Mouse (Mus musculus) forebrain, embryonic 15.5 days (tissue): ENCODE results near the gene Rfx5. TPM values are rescaled to one million over a fixed set of nuclear protein-coding genes. Genes with fewer than 3 reads are reported as not detected.

Source experiments
- ATAC-seq: fragments of 200-750 bp; cut with Nextera tagmentation; replicated peaks from 2 replicates; pipeline ENCODE4 v1.8.0; 2017; ENCODE audit warnings: mild to moderate bottlenecking, moderate TSS enrichment, moderate library complexity
- H3K27ac ChIP-seq: fragments of 300-500 bp; sonication (generic); replicated peaks from 2 replicates; pipeline ENCODE4 v1.5.1; 2015; ENCODE audit warnings: mild to moderate bottlenecking, inconsistent platforms
- H3K27me3 ChIP-seq: fragments of 300-500 bp; sonication (generic); 2 replicates; pipeline ENCODE4 v1.6.1; 2015; ENCODE audit warnings: inconsistent platforms
- H3K36me3 ChIP-seq: fragments of 300-500 bp; sonication (generic); 2 replicates; pipeline ENCODE4 v1.6.1; 2015; ENCODE audit warnings: mild to moderate bottlenecking, inconsistent platforms
- H3K4me1 ChIP-seq: fragments of 300-500 bp; sonication (generic); 2 replicates; pipeline ENCODE4 v1.6.1; 2015; ENCODE audit warnings: inconsistent platforms
- H3K4me2 ChIP-seq: fragments of 300-500 bp; sonication (generic); replicated peaks from 2 replicates; pipeline ENCODE4 v1.6.1; 2015; ENCODE audit warnings: mild to moderate bottlenecking, inconsistent platforms
- H3K4me3 ChIP-seq: fragments of 300-500 bp; sonication (generic); 2 replicates; pipeline ENCODE4 v1.5.1; 2015; ENCODE audit warnings: mild to moderate bottlenecking, inconsistent platforms
- H3K9ac ChIP-seq: fragments of 300-500 bp; sonication (generic); replicated peaks from 2 replicates; pipeline ENCODE4 v1.6.1; 2015; ENCODE audit warnings: mild to moderate bottlenecking, inconsistent platforms
- H3K9me3 ChIP-seq: fragments of 300-500 bp; sonication (generic); 2 replicates; pipeline ENCODE4 v1.6.1; 2016; ENCODE audit warnings: inconsistent platforms
- WGBS: fragments of 180-500 bp; shearing (Covaris S2); methylation state at CpG from one replicate; pipeline ENCODE4 v1.1.7; 2015; ENCODE audit warnings: mixed read lengths; 5-methylcytosine and 5-hydroxymethylcytosine counted together
- polyA plus RNA-seq: library from polyadenylated mRNA; unstranded; fragments of >200 nt; fragmentation: Nextera tagmentation; extraction: Ambion mirVana; gene quantifications from 2 replicates; pipeline ENCODE4 v1.2.1, GENCODE M21; 2015

The Rfx5 gene
- polyA plus RNA-seq, 1 experiment from 2014 or later = 5.4 TPM

GRCm38 (mm10) chr3:94974026-94974527, 20.2 kb downstream of the Rfx5 start:
- peak overlapping the region; percentile 92; the same call in 1 of the 2 replicates for H3K27ac ChIP-seq
- WGBS = 17% methylated on average over 9 of the region's 9 CpGs
- H3K36me3 ChIP-seq = peaks cover 5% of the 10 kb centered on the region; the same call in 1 of the 2 replicates
- peak overlapping the region; percentile 46 for H3K9ac ChIP-seq
- peak; percentile 57 for ATAC-seq
- peak overlapping the region; percentile 96 for H3K4me3 ChIP-seq
- no peaks in the 10 kb centered on the region for H3K9me3 ChIP-seq
- H3K27me3 ChIP-seq = no peaks in the 10 kb centered on the region
- H3K4me2 ChIP-seq = peak overlapping the region; percentile 54
- H3K4me1 ChIP-seq = peaks cover 18% of the 10 kb centered on the region

GRCm38 (mm10) chr3:94974528-94975422, 20.9 kb downstream of the Rfx5 start, which contains the start of gene Pi4kb:
Gene Pi4kb (plus strand): TSS chr3:94974731.
- peak; percentile 96 for ATAC-seq
- peak within 1 kb of the TSS; percentile 96 for H3K4me3 ChIP-seq
- H3K27ac ChIP-seq = peak within 1 kb of the TSS; percentile 92
- H3K27me3 ChIP-seq = no peaks in the 10 kb centered on the region
- H3K9me3 ChIP-seq = no peaks in the 10 kb centered on the region
- H3K36me3 ChIP-seq = peaks cover 9% of the 10 kb centered on the region; the same call in 1 of the 2 replicates
- peak within 1 kb of the TSS; percentile 96 for H3K9ac ChIP-seq
- peaks cover 18% of the 10 kb centered on the region for H3K4me1 ChIP-seq
- under 1% methylated on average over 57 of the region's 57 CpGs for WGBS
- H3K4me2 ChIP-seq = peak within 1 kb of the TSS; percentile 54

DNA sequence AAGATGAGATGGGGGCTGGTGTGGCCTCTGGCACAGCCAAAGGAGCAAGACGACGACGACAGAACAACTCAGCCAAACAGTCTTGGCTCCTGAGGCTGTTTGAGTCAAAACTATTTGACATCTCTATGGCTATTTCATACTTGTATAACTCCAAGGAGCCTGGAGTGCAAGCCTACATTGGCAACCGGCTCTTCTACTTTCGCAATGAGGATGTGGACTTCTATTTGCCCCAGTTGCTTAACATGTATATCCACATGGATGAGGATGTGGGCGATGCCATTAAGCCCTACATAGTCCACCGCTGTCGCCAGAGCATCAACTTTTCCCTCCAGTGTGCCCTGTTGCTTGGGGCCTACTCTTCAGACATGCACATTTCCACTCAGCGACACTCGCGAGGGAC, 30.4 kb downstream of the Rfx5 start:
- Histone ChIP-seq H3K27me3 (no peaks in the 10 kb centered on the region), H3K4me2 (no peak overlapping the region), H3K4me1 (0 out of 2 replicates have a peak, but pooled peaks cover 2% of the 10 kb centered on the region), H3K9me3 (no peaks in the 10 kb centered on the region), H3K9ac (no peak overlapping the region), H3K36me3 (peaks cover 27% of the 10 kb centered on the region), H3K4me3 (no peak overlapping the region), H3K27ac (no peak overlapping the region)
- ATAC-seq = no peak
- 93% methylated on average over 11 of the region's 11 CpGs for WGBS

DNA sequence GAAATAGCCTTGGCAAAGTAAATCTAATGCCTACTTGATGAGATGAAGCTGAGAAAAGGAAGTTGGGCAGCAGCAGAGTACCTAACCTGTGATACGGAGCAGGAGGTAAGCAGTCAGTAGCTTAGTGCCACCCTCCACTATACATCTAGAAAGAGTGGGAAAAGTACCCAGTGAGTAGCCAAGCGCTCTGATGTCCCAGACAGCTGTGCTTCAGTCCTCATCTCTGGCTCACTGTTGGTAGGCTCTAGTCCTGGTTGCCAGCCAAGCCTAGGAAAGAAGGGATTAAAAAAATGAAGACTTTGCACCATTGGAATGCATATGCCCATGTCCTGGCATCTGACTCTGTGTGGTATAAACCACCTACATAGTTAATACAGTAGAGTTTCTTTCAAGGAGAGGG, 31.6 kb downstream of the Rfx5 start:
- no peak for ATAC-seq
- 95% methylated on average over 2 of the region's 2 CpGs for WGBS
- H3K9me3 ChIP-seq = no peaks in the 10 kb centered on the region
- H3K27ac ChIP-seq = no peak overlapping the region
- H3K27me3 ChIP-seq = no peaks in the 10 kb centered on the region
- H3K36me3 ChIP-seq = peaks cover 30% of the 10 kb centered on the region
- no peak overlapping the region for H3K4me2 ChIP-seq
- H3K4me3 ChIP-seq = no peak overlapping the region
- 0 out of 2 replicates have a peak, but pooled peaks cover 4% of the 10 kb centered on the region for H3K4me1 ChIP-seq
- H3K9ac ChIP-seq = no peak overlapping the region

DNA sequence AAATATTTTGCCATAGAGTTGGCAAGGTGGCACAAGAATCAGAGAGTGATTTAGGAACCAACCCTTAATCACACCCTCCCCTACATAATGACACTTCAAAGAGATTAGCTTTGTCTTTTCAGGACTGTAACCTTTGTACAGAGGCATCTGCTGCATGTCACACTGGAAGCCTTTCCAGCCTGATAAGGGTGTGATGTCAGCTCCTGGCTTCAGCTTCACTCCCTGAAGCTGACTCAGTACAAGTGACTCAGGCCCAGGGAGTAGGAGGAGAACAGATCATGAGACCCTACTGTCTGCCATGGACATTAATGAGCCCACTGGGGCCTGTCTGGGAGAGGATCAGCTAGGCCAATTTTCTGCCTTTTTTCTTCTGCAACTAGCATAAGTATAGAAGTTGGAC, 33.7 kb downstream of the Rfx5 start:
- no peak overlapping the region for H3K4me2 ChIP-seq
- H3K9ac ChIP-seq = no peak overlapping the region
- H3K27me3 ChIP-seq = no peaks in the 10 kb centered on the region
- no peak for ATAC-seq
- no peak overlapping the region for H3K4me3 ChIP-seq
- H3K27ac ChIP-seq = no peak overlapping the region
- H3K4me1 ChIP-seq = 0 out of 2 replicates have a peak, but pooled peaks cover 4% of the 10 kb centered on the region
- no peaks in the 10 kb centered on the region for H3K9me3 ChIP-seq
- peaks cover 26% of the 10 kb centered on the region for H3K36me3 ChIP-seq

GRCm38 (mm10) chr3:94989159-94989761, 35.4 kb downstream of the Rfx5 start:
- Histone ChIP-seq H3K27me3 (no peaks in the 10 kb centered on the region), H3K4me3 (no peak overlapping the region), H3K4me1 (0 out of 2 replicates have a peak, but pooled peaks cover 4% of the 10 kb centered on the region), H3K36me3 (peaks cover 34% of the 10 kb centered on the region), H3K9ac (no peak overlapping the region), H3K27ac (no peak overlapping the region), H3K9me3 (no peaks in the 10 kb centered on the region), H3K4me2 (no peak overlapping the region)
- no peak for ATAC-seq
- 47% methylated on average over 9 of the region's 9 CpGs for WGBS

- Histone ChIP-seq H3K4me3 (no peak overlapping the region), H3K9me3 (no peaks in the 10 kb centered on the region), H3K9ac (no peak overlapping the region), H3K27me3 (no peaks in the 10 kb centered on the region), H3K4me1 (no peaks in the 10 kb centered on the region), H3K36me3 (peaks cover 86% of the 10 kb centered on the region), H3K4me2 (no peak overlapping the region), H3K27ac (no peak overlapping the region)
- ATAC-seq = no peak
- WGBS = 38% methylated on average over 2 of the region's 2 CpGs
Measured at GRCm38 (mm10) chr3:94996946-94997345, 43.1 kb downstream of the Rfx5 start.

DNA sequence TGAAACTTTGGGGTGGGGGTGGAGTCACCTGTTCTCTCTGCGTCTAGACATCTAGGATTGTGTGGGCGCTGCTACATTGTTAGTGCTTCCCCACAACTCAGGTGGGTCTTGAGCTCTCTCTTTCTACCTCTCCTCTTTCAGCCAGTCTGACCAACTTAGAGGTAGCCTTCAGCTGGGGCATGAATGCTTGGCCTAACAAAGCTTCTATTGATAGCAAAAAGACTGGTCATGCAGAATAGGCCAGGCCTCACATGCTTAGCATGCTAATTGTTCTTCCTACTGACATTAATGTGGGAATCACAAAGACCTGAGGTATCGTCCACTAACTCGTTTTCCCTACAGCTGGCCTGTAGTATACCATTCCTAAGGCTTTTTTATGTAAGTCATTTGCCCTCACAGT, 48.7 kb downstream of the Rfx5 start:
- WGBS = 29% methylated on average over 4 of the region's 4 CpGs
- H3K4me3 ChIP-seq = no peak overlapping the region
- no peak overlapping the region for H3K4me2 ChIP-seq
- no peaks in the 10 kb centered on the region for H3K27me3 ChIP-seq
- H3K4me1 ChIP-seq = no peaks in the 10 kb centered on the region
- H3K9me3 ChIP-seq = no peaks in the 10 kb centered on the region
- H3K36me3 ChIP-seq = peaks cover 90% of the 10 kb centered on the region
- no peak overlapping the region for H3K9ac ChIP-seq
- H3K27ac ChIP-seq = no peak overlapping the region
- ATAC-seq = peak; percentile 38

GRCm38 (mm10) chr3:95003273-95003672, 49.4 kb downstream of the Rfx5 start:
- Histone ChIP-seq H3K36me3 (peaks cover 90% of the 10 kb centered on the region), H3K4me2 (no peak overlapping the region), H3K4me3 (no peak overlapping the region), H3K9ac (no peak overlapping the region), H3K4me1 (no peaks in the 10 kb centered on the region), H3K9me3 (no peaks in the 10 kb centered on the region), H3K27me3 (no peaks in the 10 kb centered on the region), H3K27ac (no peak overlapping the region)
- ATAC-seq = no peak

DNA sequence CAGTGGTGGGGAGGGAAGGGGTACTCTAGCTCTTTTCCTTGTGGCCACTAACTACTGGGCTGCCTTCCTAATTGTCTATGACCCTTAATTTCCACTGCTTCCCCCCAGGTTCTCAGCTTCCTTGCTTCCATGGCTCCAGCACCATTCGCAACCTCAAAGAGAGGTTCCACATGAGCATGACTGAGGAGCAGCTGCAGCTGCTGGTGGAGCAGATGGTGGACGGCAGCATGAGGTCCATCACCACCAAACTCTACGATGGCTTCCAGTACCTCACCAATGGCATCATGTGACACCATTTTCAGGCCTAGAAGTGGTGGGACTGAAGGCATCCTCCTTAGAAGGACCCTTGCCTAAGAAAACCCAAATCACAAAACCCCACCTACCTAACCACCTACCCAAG, 51.8 kb downstream of the Rfx5 start:
- H3K9ac ChIP-seq = no peak overlapping the region

GRCm38 (mm10) chr3:95007706-95008105, 53.8 kb downstream of the Rfx5 start:
- Histone ChIP-seq H3K27me3 (no peaks in the 10 kb centered on the region), H3K27ac (peak overlapping the region; percentile 54; the same call in 1 of the 2 replicates), H3K4me3 (no peak overlapping the region), H3K4me1 (no peaks in the 10 kb centered on the region), H3K36me3 (peaks cover 90% of the 10 kb centered on the region), H3K4me2 (no peak overlapping the region), H3K9me3 (no peaks in the 10 kb centered on the region), H3K9ac (no peak overlapping the region)
- WGBS = 90% methylated on average over 9 of the region's 9 CpGs
- ATAC-seq = no peak

More for the DNA sequence above, 51.8 kb downstream of the Rfx5 start:
- Histone ChIP-seq H3K27me3 (no peaks in the 10 kb centered on the region), H3K27ac (no peak overlapping the region), H3K4me3 (no peak overlapping the region), H3K4me2 (no peak overlapping the region), H3K4me1 (no peaks in the 10 kb centered on the region), H3K36me3 (peaks cover 92% of the 10 kb centered on the region), H3K9me3 (no peaks in the 10 kb centered on the region)
- ATAC-seq = no peak
- 98% methylated on average over 3 of the region's 3 CpGs for WGBS

DNA sequence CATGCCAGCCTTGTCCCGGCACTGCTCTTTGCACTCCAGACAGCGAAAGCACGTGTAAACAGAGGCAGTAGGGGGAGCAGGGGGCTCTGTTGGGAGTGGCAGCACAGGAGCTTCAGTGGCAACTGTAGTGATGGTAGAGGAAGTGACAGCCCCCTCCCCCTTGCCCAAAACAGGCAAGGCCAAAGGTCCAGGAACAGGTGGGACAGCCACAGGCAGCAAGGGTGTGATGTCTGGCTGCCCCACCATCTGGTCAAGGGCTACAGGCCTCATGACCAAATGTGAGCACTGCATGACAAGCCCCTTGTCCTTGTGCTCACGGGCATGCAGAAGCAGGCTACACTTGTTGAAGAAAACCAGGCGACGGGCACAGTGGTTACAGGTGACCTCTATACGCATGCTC, 56.5 kb downstream of the Rfx5 start:
- Histone ChIP-seq H3K4me3 (no peak overlapping the region), H3K4me2 (no peak overlapping the region), H3K9me3 (no peaks in the 10 kb centered on the region), H3K27ac (no peak overlapping the region), H3K36me3 (peaks cover 67% of the 10 kb centered on the region), H3K9ac (no peak overlapping the region), H3K4me1 (peaks cover 19% of the 10 kb centered on the region), H3K27me3 (no peaks in the 10 kb centered on the region)
- ATAC-seq = no peak
- WGBS = 92% methylated on average over 7 of the region's 7 CpGs
